Mouse (Mus musculus): Measurements from ENCODE around the gene Gm29609.

DNA sequence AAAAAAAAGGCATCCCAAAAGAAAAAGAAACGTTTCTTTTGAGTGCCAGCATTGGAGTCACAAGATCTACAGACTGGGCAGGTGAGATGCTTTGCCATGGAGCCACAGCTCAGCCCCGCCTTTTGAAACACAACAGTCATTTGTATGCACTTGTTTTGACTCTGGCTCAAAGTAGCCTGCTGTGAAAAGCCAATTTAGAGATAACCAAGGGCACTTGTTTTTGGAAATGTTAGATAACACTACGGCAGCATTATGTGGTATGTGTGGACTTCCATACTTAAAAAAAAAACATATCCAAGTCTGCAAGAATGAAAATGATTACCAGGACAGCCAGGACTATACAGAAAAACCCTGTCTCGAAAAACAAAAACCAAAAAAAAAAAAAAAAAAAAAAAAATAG is 4.0 kb upstream of the Gm29609 start:
- TF ChIP-seq CTCF (IDR thresholded peaks at IDR 0.05; ENCODE audit: borderline replicate concordance, insufficient read depth, low read depth, low read length) (no peak), POLR2A (IDR thresholded peaks at IDR 0.05; ENCODE audit: borderline replicate concordance, insufficient read depth, low read length) (no peak)

Measured in cerebellum, adult 2 months (tissue).